Mouse (Mus musculus) bone marrow macrophage, adult 2 months (primary cell): Measurements from ENCODE around the gene Igsf21.

Experiments
- CTCF ChIP-seq: IDR thresholded peaks from 2 replicates; pipeline ENCODE4 v1.5.1; 2012; ENCODE audit warnings: low read depth, mild to moderate bottlenecking, low read length, moderate library complexity
- POLR2A ChIP-seq: IDR thresholded peaks from 2 replicates; pipeline ENCODE4 v1.6.1; 2012; ENCODE audit warnings: mild to moderate bottlenecking, low read depth, low read length, borderline replicate concordance

- TF ChIP-seq CTCF: no peak
- no peak for TF ChIP-seq POLR2A
Observed at GRCm38 (mm10) chr4:140010728-140011470, 235.7 kb downstream of the Igsf21 start.
